Mouse (Mus musculus): Measurements from ENCODE around the gene Rpl23a. TPM values are rescaled to one million over a fixed set of nuclear protein-coding genes. Genes with fewer than 3 reads are reported as not detected.
A peak's percentile ranks its signal among the peaks of the same experiment; 100 is the strongest.
"Not testable (repeated sequence)": the region's sequence is repeated elsewhere in the genome, so short reads cannot be mapped to it uniquely, and the experiment has no call there.

The Rpl23a gene
- total RNA-seq, 2 experiments from 2014 or later, result 644 to 813 TPM

GRCm38 (mm10) chr11:78155674-78156073 lies 27.7 kb downstream of the Rpl23a start:
- no peak for DNase-seq
- intact Hi-C loops (cut with DNase I), result loop anchor here (5.0 kb wide), 1 partner anchor 58 kb away; no protein-coding TSS in a partner anchor

- DNase-seq, result no peak
- intact Hi-C loops (cut with DNase I), result no loop called here
These were observed 29.6 kb downstream of the Rpl23a start for GRCm38 (mm10) chr11:78153778-78154177.

- intact Hi-C loops (cut with DNase I), result no loop called here
- peak; percentile 43 to 49 for DNase-seq
These were observed 30.8 kb downstream of the Rpl23a start for GRCm38 (mm10) chr11:78152299-78153231.

DNA sequence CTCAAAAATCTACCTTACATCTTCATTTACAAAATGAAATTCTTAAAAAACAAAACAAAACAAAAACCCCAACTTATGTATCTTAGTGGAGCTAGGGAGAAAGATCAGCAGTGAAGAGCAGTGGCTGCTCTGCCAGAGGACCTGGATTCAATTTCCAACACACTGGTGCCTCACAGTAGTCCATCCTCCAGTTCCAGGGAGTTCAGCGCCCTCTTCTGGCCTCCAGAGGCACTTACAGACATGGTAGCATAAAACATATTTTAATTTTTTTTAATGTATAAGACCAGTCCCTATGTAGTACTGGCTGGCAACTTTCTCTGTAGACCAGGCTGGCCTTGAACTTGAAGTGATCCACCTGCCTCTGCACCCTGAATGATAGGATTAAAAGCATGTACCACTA lies 32.2 kb downstream of the Rpl23a start:
- DNase-seq, result no peak
- intact Hi-C loops (cut with DNase I), result no loop called here

DNA sequence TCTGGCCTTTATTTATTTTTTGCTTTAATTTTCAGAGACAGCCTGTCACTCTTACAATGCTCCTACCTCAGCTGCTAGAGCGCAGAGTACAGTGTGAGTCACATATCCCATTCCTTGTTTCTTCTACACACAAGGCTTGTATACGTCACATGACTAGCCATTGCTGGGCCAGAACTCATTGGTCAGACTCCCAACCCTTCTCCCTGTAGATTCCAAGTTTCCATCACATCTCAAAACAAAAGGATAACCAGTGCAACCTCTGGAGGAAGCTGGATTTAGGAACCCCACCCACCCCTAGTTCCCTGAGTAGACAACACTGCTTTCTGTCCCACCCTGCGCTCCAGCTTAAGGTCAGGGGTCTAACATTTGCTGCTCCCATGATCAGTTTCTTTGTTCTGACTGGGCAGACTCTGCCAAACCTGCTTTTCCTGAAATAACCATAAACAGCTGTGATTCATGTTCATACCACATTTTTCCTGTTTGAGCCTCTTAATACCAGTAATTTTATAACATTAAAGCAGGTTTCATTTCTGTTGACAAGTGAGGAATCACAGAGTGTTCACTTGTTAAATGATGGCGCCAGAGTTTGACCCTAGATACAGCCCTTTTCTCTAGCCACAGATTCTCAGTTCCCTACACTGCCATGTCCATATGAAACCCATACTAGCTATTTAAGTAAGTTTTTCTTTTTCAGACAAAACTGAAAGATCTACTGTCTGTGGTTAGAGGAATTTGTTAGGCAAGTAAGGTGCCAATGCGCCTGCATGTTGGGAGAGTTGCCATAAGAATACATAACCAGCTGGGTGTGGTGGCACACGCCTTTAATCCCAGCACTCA lies 36.5 kb downstream of the Rpl23a start:
- intact Hi-C loops (cut with DNase I), result no loop called here
- no peak for DNase-seq

DNA sequence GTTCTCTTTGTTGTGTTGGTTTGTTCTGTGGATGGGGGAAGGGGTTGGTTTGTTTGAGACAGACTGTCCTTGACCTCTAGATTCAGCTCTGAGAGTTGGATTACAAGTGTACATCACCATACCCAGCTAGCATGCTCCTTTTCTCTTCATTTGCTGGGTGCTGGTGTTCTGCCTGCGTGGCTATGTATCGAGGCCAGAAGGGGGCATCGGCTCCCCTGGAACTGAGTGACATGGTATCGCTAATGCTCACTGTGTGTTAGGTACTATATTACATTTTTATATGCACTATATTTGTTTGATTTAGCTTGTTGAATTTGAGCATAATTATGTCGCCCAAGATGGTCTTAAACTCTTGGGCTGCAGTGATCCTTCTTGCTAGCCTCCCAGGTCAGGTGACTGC lies 37.2 kb downstream of the Rpl23a start:
- no peak for DNase-seq
- intact Hi-C loops (cut with DNase I), result no loop called here

DNA sequence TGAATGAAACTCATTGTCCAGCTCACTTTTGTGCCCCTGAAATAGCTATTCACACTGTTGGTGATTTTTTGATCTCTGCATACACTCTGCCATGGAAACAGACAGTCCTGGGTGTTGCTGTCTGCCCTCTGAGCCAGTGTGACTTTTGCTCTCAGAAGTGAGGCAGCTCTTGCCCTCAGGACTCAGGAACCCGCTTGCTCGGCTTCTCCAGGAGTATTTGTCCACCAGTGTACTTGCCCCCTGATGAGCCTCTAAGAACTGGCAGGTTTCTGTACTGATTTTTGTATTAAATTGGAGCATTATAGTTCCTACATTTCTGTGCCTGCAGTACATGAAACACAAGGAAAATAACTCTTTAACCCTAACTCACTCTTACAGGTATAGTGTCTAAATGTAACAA lies 39.9 kb downstream of the Rpl23a start:
- intact Hi-C loops (cut with DNase I), result no loop called here
- no peak for DNase-seq

GRCm38 (mm10) chr11:78140665-78141064 lies 42.7 kb downstream of the Rpl23a start:
- DNase-seq, result no peak
- intact Hi-C loops (cut with DNase I), result no loop called here

- intact Hi-C loops (cut with DNase I), result no loop called here
- no peak for DNase-seq
These were observed 45.4 kb downstream of the Rpl23a start for GRCm38 (mm10) chr11:78138023-78138422.

DNA sequence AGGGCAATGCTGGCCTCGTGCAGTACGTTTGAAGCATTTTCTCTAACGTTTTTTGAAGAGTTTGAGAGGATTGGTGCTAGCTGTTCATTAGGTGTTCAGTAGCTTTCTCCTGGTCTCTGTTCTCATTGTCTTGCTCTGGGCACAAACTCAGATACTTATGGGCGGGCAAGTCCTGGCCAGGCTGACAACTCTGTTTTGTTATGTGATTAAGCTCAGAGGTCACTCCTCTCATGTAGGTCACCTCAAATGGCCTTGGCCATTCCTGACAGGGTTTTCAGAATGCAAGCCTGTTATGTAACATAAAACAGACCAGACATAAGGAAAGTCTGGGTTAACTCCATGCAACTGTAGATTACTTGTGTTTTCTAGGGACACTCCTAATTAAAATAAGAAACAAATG lies 45.8 kb downstream of the Rpl23a start:
- no peak for DNase-seq

DNA sequence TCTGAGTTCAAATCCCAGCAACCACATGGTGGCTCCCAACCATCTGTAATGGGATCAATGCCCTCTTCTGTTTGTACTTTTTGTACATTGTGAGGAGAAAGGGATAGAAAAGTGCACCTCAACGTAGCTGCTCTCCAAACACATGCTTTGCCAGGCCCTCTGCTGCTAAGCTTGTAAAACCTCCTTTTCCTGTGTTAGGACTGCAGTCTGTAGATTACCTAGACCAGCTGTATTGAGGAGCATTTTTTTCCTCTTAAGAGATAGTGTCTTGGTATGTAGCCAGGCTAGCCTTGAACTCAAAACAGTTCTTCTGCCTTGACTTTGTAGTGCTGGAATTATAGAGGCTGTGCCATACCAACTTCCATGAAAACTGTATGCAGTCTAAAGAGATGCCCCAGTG lies 47.3 kb downstream of the Rpl23a start:
- DNase-seq, result no peak
- intact Hi-C loops (cut with DNase I), result no loop called here

More for the DNA sequence above, 45.8 kb downstream of the Rpl23a start:
- intact Hi-C loops (cut with DNase I), result no loop called here

DNA sequence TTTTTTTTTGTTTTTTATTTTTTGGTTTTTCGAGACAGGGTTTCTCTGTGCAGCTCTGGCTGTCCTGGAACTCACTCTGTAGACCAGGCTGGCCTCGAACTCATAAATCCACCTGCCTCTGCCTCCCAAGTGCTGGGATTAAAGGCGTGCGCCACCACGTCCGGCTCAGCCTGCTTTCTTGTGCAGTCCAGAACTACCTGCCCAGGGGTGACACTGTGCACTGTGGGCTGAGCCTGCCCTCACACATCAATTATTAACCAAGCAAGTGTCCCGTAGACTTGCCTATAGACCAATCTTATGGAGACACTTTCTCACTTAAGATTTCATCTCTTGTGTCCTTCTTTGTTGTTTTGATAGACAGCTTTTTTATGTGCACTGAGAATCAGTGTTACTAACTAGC lies 48.1 kb downstream of the Rpl23a start:
- intact Hi-C loops (cut with DNase I), result not testable (repeated sequence)

GRCm38 (mm10) chr11:78134344-78134743 lies 49.0 kb downstream of the Rpl23a start:
- intact Hi-C loops (cut with DNase I), result no loop called here
- DNase-seq, result no peak

More for the DNA sequence above, 48.1 kb downstream of the Rpl23a start:
- DNase-seq, result not testable (repeated sequence)

GRCm38 (mm10) chr11:78133915-78134314 lies 49.5 kb downstream of the Rpl23a start:
- DNase-seq, result no peak
- intact Hi-C loops (cut with DNase I), result no loop called here

Small RNAs within 50 kb of the gene (microRNA-seq; reads per million reads assigned to microRNA genes)
- gene Mir7653, result 0 reads per million in 2 experiments

Other genes starting within 250 kb of the Rpl23a start
- gene Phf12, start 200.8 kb downstream of the Rpl23a start, total RNA-seq (2021), result 10 to 100 TPM; 10.7 to 14.1 TPM
- gene Dhrs13, start 151.3 kb downstream of the Rpl23a start, total RNA-seq (2021), result 1 to 10 TPM in 1 of 2 experiments, under 1 TPM in 1; 0.94 to 1.9 TPM
- 10 to 100 TPM; 51.7 to 55.6 TPM for gene Flot2, start 145.7 kb downstream of the Rpl23a start, total RNA-seq (2021)
- gene Eral1, start 103.2 kb downstream of the Rpl23a start, total RNA-seq (2021), result 10 to 100 TPM; 21.7 to 22.7 TPM
- gene Fam222b, start 88.9 kb downstream of the Rpl23a start, total RNA-seq (2021), result 1 to 10 TPM; 6.0 to 6.1 TPM
- gene Traf4, start 18.0 kb downstream of the Rpl23a start, total RNA-seq (2021), result 1 to 10 TPM; 2.2 to 3.2 TPM
- under 1 TPM; 0.59 to 0.64 TPM for gene Nek8, start 6.9 kb downstream of the Rpl23a start, total RNA-seq (2021)
- gene Tlcd1, start 6.9 kb downstream of the Rpl23a start, total RNA-seq (2021), result 1 to 10 TPM in 1 of 2 experiments, under 1 TPM in 1; 0.99 to 1.4 TPM
- gene Rab34, start 4.8 kb upstream of the Rpl23a start, total RNA-seq (2021), result 1 to 10 TPM; 4.2 to 4.5 TPM
- gene Proca1, start 9.8 kb upstream of the Rpl23a start, total RNA-seq (2021), result under 1 TPM in 1 of 2 experiments, not detected in 1; 0.74 TPM
- gene Sdf2, start 62.2 kb upstream of the Rpl23a start, total RNA-seq (2021), result 10 to 100 TPM; 40.7 to 41.1 TPM
- gene Supt6, start 62.4 kb upstream of the Rpl23a start, total RNA-seq (2021), result 10 to 100 TPM; 21.9 to 23.1 TPM
- gene 2610507B11Rik, start 78.2 kb upstream of the Rpl23a start, total RNA-seq (2021), result 100 to 1,000 TPM; 212 to 228 TPM
- under 1 TPM; 0.42 to 0.84 TPM for gene BC030499, start 107.3 kb upstream of the Rpl23a start, total RNA-seq (2021)
- gene Spag5, start 117.9 kb upstream of the Rpl23a start, total RNA-seq (2021), result 1 to 10 TPM; 2.4 to 4.1 TPM
- gene Aldoc, start 139.4 kb upstream of the Rpl23a start, total RNA-seq (2021), result 1 to 10 TPM; 1.3 to 1.9 TPM
- gene Pigs, start 144.8 kb upstream of the Rpl23a start, total RNA-seq (2021), result 10 to 100 TPM; 20.1 to 21.3 TPM
- gene Unc119, start 159.9 kb upstream of the Rpl23a start, total RNA-seq (2021), result 10 to 100 TPM; 10.1 to 16.2 TPM
- gene Foxn1, start 203.0 kb upstream of the Rpl23a start, total RNA-seq (2021), result under 1 TPM in 1 of 2 experiments, not detected in 1; 0.10 TPM
- gene Slc13a2, start 238.6 kb upstream of the Rpl23a start, total RNA-seq (2021), result not detected

All from gastrocnemius, postnatal 36 days (tissue).